Mouse (Mus musculus) ES-E14 (cell line): Measurements from ENCODE around the gene Sars2.

ENCODE experiments used
- CHD2 ChIP-seq: IDR thresholded peaks from 2 replicates; pipeline ENCODE4 v1.6.1; 2014; ENCODE audit warnings: mild to moderate bottlenecking, low read depth, low read length, inconsistent platforms
- HCFC1 ChIP-seq: IDR thresholded peaks from 2 replicates; pipeline ENCODE4 v1.6.1; 2012; ENCODE audit warnings: low read length, inconsistent platforms, borderline replicate concordance; ENCODE audit not compliant: insufficient read depth
- ZC3H11A ChIP-seq: IDR thresholded peaks from 2 replicates; pipeline ENCODE4 v1.6.1; 2012; ENCODE audit warnings: low read depth, mild to moderate bottlenecking, inconsistent platforms, low read length, borderline replicate concordance
- ZNF384 ChIP-seq: IDR thresholded peaks from 2 replicates; pipeline ENCODE4 v1.6.1; 2012; ENCODE audit warnings: low read depth, low read length, inconsistent platforms

- TF ChIP-seq HCFC1 (no peak), ZNF384 (no peak), ZC3H11A (no peak), CHD2 (no peak)
Observed at GRCm38 (mm10) chr7:28717726-28718125, 24.1 kb upstream of the Sars2 start.
